Mouse (Mus musculus): ENCODE measurements around the gene Hk2. TPM values are rescaled to one million over a fixed set of nuclear protein-coding genes. Genes with fewer than 3 reads are reported as not detected.
A peak's percentile ranks its signal among the peaks of the same experiment; 100 is the strongest.

Gene Hk2
- 10.1 and 11.1 TPM in 2 replicates for polyA plus RNA-seq (2016; fragmentation: Nextera tagmentation; extraction: Ambion mirVana)

- Histone ChIP-seq H3K4me1 (peaks cover 57% of the 10 kb centered on the region), H3K36me3 (no peaks in the 10 kb centered on the region), H3K4me3 (peak within 1 kb of the TSS; percentile 65), H3K9ac (peak within 1 kb of the TSS; percentile 73), H3K9me3 (replicated peaks) (no peaks in the 10 kb centered on the region), H3K4me2 (peak within 1 kb of the TSS; percentile 96), H3K27ac (peak within 1 kb of the TSS; percentile 73), H3K27me3 (replicated peaks) (peaks cover 23% of the 10 kb centered on the region)
- ATAC-seq = peak; percentile 97
- WGBS (ENCODE audit: insufficient replicate concordance) = under 1% methylated on average over 39 of the region's 39 CpGs
These were observed at the start of gene Hk2 for GRCm38 (mm10) chr6:82774321-82774764. Hk2 (minus strand) TSS chr6:82774454.

- H3K4me1 ChIP-seq = peaks cover 53% of the 10 kb centered on the region
- H3K9me3 ChIP-seq (replicated peaks) = no peaks in the 10 kb centered on the region
- ATAC-seq = peak; percentile 70
- 0 out of 2 replicates have a peak overlapping the region, but pooled peaks have one; percentile 31 for H3K9ac ChIP-seq
- peak overlapping the region; percentile 27; the same call in 1 of the 2 replicates for H3K4me2 ChIP-seq
- 5% methylated on average over 4 of the region's 4 CpGs for WGBS (ENCODE audit: insufficient replicate concordance)
- H3K27me3 ChIP-seq (replicated peaks) = no peaks in the 10 kb centered on the region
- no peaks in the 10 kb centered on the region for H3K36me3 ChIP-seq
- no peak overlapping the region for H3K4me3 ChIP-seq
- no peak overlapping the region for H3K27ac ChIP-seq
These were observed 47.6 kb upstream of the Hk2 start for GRCm38 (mm10) chr6:82821758-82822253.

GRCm38 (mm10) chr6:82820716-82821115 lies 46.5 kb upstream of the Hk2 start:
- Histone ChIP-seq H3K4me2 (no peak overlapping the region), H3K4me1 (peaks cover 53% of the 10 kb centered on the region), H3K9me3 (replicated peaks) (no peaks in the 10 kb centered on the region), H3K36me3 (no peaks in the 10 kb centered on the region), H3K4me3 (no peak overlapping the region), H3K27me3 (replicated peaks) (no peaks in the 10 kb centered on the region), H3K9ac (no peak overlapping the region), H3K27ac (no peak overlapping the region)
- ATAC-seq = no peak
- 31% methylated on average over 3 of the region's 3 CpGs for WGBS (ENCODE audit: insufficient replicate concordance)

GRCm38 (mm10) chr6:82814821-82815220 lies 40.6 kb upstream of the Hk2 start:
- Histone ChIP-seq H3K36me3 (no peaks in the 10 kb centered on the region), H3K4me2 (no peak overlapping the region), H3K9me3 (replicated peaks) (no peaks in the 10 kb centered on the region), H3K4me1 (peaks cover 16% of the 10 kb centered on the region), H3K9ac (no peak overlapping the region), H3K27ac (no peak overlapping the region), H3K4me3 (no peak overlapping the region), H3K27me3 (replicated peaks) (no peaks in the 10 kb centered on the region)
- WGBS (ENCODE audit: insufficient replicate concordance) = 24% methylated on average over 4 of the region's 4 CpGs
- ATAC-seq = no peak

- no peaks in the 10 kb centered on the region for H3K27me3 ChIP-seq (replicated peaks)
- no peak overlapping the region for H3K27ac ChIP-seq
- H3K4me2 ChIP-seq = no peak overlapping the region
- no peak for ATAC-seq
- H3K4me1 ChIP-seq = no peaks in the 10 kb centered on the region
- H3K4me3 ChIP-seq = no peak overlapping the region
- no peaks in the 10 kb centered on the region for H3K9me3 ChIP-seq (replicated peaks)
- WGBS (ENCODE audit: insufficient replicate concordance) = 79% methylated on average over 7 of the region's 7 CpGs
- H3K36me3 ChIP-seq = no peaks in the 10 kb centered on the region
- no peak overlapping the region for H3K9ac ChIP-seq
These were observed 33.9 kb upstream of the Hk2 start for GRCm38 (mm10) chr6:82807984-82808700.

GRCm38 (mm10) chr6:82806971-82807370 lies 32.7 kb upstream of the Hk2 start:
- Histone ChIP-seq H3K4me1 (no peaks in the 10 kb centered on the region), H3K27me3 (replicated peaks) (no peaks in the 10 kb centered on the region), H3K27ac (no peak overlapping the region), H3K4me2 (no peak overlapping the region), H3K36me3 (no peaks in the 10 kb centered on the region), H3K9ac (no peak overlapping the region), H3K9me3 (replicated peaks) (no peaks in the 10 kb centered on the region), H3K4me3 (no peak overlapping the region)
- no peak for ATAC-seq
- WGBS (ENCODE audit: insufficient replicate concordance) = 53% methylated on average over 3 of the region's 3 CpGs

GRCm38 (mm10) chr6:82806503-82806902 lies 32.2 kb upstream of the Hk2 start:
- ATAC-seq = no peak

GRCm38 (mm10) chr6:82805894-82806293 lies 31.6 kb upstream of the Hk2 start:
- no peaks in the 10 kb centered on the region for H3K9me3 ChIP-seq (replicated peaks)
- ATAC-seq = peak; percentile 27; the same call in 1 of the 2 replicates
- H3K4me2 ChIP-seq = no peak overlapping the region
- no peaks in the 10 kb centered on the region for H3K36me3 ChIP-seq
- no peak overlapping the region for H3K27ac ChIP-seq
- WGBS (ENCODE audit: insufficient replicate concordance) = 63% methylated on average over 3 of the region's 3 CpGs
- no peak overlapping the region for H3K4me3 ChIP-seq
- no peaks in the 10 kb centered on the region for H3K4me1 ChIP-seq
- no peak overlapping the region for H3K9ac ChIP-seq
- no peaks in the 10 kb centered on the region for H3K27me3 ChIP-seq (replicated peaks)

More at GRCm38 (mm10) chr6:82806503-82806902, 32.2 kb upstream of the Hk2 start:
- H3K27ac ChIP-seq = no peak overlapping the region
- no peaks in the 10 kb centered on the region for H3K27me3 ChIP-seq (replicated peaks)
- no peak overlapping the region for H3K9ac ChIP-seq
- no peaks in the 10 kb centered on the region for H3K9me3 ChIP-seq (replicated peaks)
- H3K36me3 ChIP-seq = no peaks in the 10 kb centered on the region
- WGBS (ENCODE audit: insufficient replicate concordance) = 72% methylated on average over 6 of the region's 6 CpGs
- H3K4me3 ChIP-seq = no peak overlapping the region
- H3K4me2 ChIP-seq = no peak overlapping the region
- H3K4me1 ChIP-seq = no peaks in the 10 kb centered on the region

- ATAC-seq = no peak
- H3K36me3 ChIP-seq = no peaks in the 10 kb centered on the region
- H3K4me1 ChIP-seq = no peaks in the 10 kb centered on the region
- H3K27me3 ChIP-seq (replicated peaks) = no peaks in the 10 kb centered on the region
- no peak overlapping the region for H3K4me3 ChIP-seq
- no peak overlapping the region for H3K4me2 ChIP-seq
- H3K9ac ChIP-seq = no peak overlapping the region
- H3K9me3 ChIP-seq (replicated peaks) = no peaks in the 10 kb centered on the region
- no peak overlapping the region for H3K27ac ChIP-seq
- WGBS (ENCODE audit: insufficient replicate concordance) = 68% methylated on average over 3 of the region's 3 CpGs
These were observed 30.7 kb upstream of the Hk2 start for GRCm38 (mm10) chr6:82804984-82805383.

- H3K9me3 ChIP-seq (replicated peaks) = no peaks in the 10 kb centered on the region
- no peak overlapping the region for H3K9ac ChIP-seq
- no peak for ATAC-seq
- no peak overlapping the region for H3K4me2 ChIP-seq
- H3K27me3 ChIP-seq (replicated peaks) = no peaks in the 10 kb centered on the region
- H3K4me1 ChIP-seq = peaks cover 11% of the 10 kb centered on the region
- no peaks in the 10 kb centered on the region for H3K36me3 ChIP-seq
- H3K4me3 ChIP-seq = no peak overlapping the region
- H3K27ac ChIP-seq = 0 out of 2 replicates have a peak overlapping the region, but pooled peaks have one; percentile 5
- 37% methylated on average over 3 of the region's 3 CpGs for WGBS (ENCODE audit: insufficient replicate concordance)
These were observed 24.0 kb upstream of the Hk2 start for GRCm38 (mm10) chr6:82798202-82798737.

GRCm38 (mm10) chr6:82797300-82797839 lies 23.1 kb upstream of the Hk2 start:
- peaks cover 11% of the 10 kb centered on the region for H3K4me1 ChIP-seq
- H3K4me3 ChIP-seq = no peak overlapping the region
- WGBS (ENCODE audit: insufficient replicate concordance) = 25% methylated on average over 5 of the region's 5 CpGs
- no peak overlapping the region for H3K9ac ChIP-seq
- H3K27ac ChIP-seq = 0 out of 2 replicates have a peak overlapping the region, but pooled peaks have one; percentile 5
- H3K9me3 ChIP-seq (replicated peaks) = no peaks in the 10 kb centered on the region
- H3K27me3 ChIP-seq (replicated peaks) = no peaks in the 10 kb centered on the region
- no peak for ATAC-seq
- H3K4me2 ChIP-seq = no peak overlapping the region
- H3K36me3 ChIP-seq = no peaks in the 10 kb centered on the region

- H3K4me1 ChIP-seq = no peaks in the 10 kb centered on the region
- H3K27ac ChIP-seq = no peak overlapping the region
- 70% methylated on average over 2 of the region's 2 CpGs for WGBS (ENCODE audit: insufficient replicate concordance)
- ATAC-seq = no peak
- no peaks in the 10 kb centered on the region for H3K27me3 ChIP-seq (replicated peaks)
- H3K36me3 ChIP-seq = no peaks in the 10 kb centered on the region
- H3K9ac ChIP-seq = no peak overlapping the region
- no peak overlapping the region for H3K4me3 ChIP-seq
- no peaks in the 10 kb centered on the region for H3K9me3 ChIP-seq (replicated peaks)
- no peak overlapping the region for H3K4me2 ChIP-seq
These were observed 16.6 kb upstream of the Hk2 start for GRCm38 (mm10) chr6:82790864-82791263.
